Mouse (Mus musculus) B cell, adult 62 days (primary cell): ENCODE results near the gene Ptgdr2. TPM values are rescaled to one million over a fixed set of nuclear protein-coding genes. Genes with fewer than 3 reads are reported as not detected.

Experiments used
- total RNA-seq: library from RNA; stranded (reverse); gene quantifications from 4 replicates; pipeline ENCODE4 v1.2.4, GENCODE M21; 2023

Ptgdr2 gene
- total RNA-seq: not detected in 4 replicates

GRCm38 (mm10) chr19:10937110-10937563 lies at the start of gene Ptgdr2:
TSS of gene Ptgdr2 (plus strand) at chr19:10937160.

GRCm38 (mm10) chr19:10895016-10895528 lies 41.9 kb upstream of the Ptgdr2 start, which contains the start of gene Prpf19:
TSS of gene Prpf19 (plus strand) at chr19:10895231.

GRCm38 (mm10) chr19:10920532-10920931 lies 16.4 kb upstream of the Ptgdr2 start, which contains the start of gene Zp1:
TSS of gene Zp1 (minus strand) at chr19:10920632.

GRCm38 (mm10) chr19:10949112-10949511 lies 12.2 kb downstream of the Ptgdr2 start, which contains the start of gene Ccdc86:
TSS of gene Ccdc86 (minus strand) at chr19:10949266.

GRCm38 (mm10) chr19:10974238-10974865 lies 37.4 kb downstream of the Ptgdr2 start, which contains the start of gene Ms4a10:
TSS of gene Ms4a10 (minus strand) at chr19:10974670.

Other genes with a start within 250 kb of the Ptgdr2 start
- 19.0 to 23.7 TPM (median 23.0 TPM) in 4 replicates for gene Vps37c, start 248.4 kb upstream of the Ptgdr2 start, total RNA-seq
- gene Cd5, start 198.2 kb upstream of the Ptgdr2 start, total RNA-seq: 1.2 to 3.2 TPM (median 1.6 TPM) in 4 replicates
- 0.24 to 0.73 TPM in 2 of 4 replicates, not detected in the others for gene Cd6, start 107.1 kb upstream of the Ptgdr2 start, total RNA-seq
- gene Slc15a3, start 97.4 kb upstream of the Ptgdr2 start, total RNA-seq: 30.3 to 56.1 TPM (median 39.7 TPM) in 4 replicates
- 0.28 to 2.0 TPM (median 0.51 TPM) in 4 replicates for gene Tmem132a, start 67.2 kb upstream of the Ptgdr2 start, total RNA-seq
- 24.4 to 29.2 TPM (median 25.2 TPM) in 4 replicates for gene Tmem109, start 55.2 kb upstream of the Ptgdr2 start, total RNA-seq
- 107 to 138 TPM (median 121 TPM) in 4 replicates for gene Prpf19, start 41.9 kb upstream of the Ptgdr2 start, total RNA-seq
- not detected in 4 replicates for gene Zp1, start 16.5 kb upstream of the Ptgdr2 start, total RNA-seq
- gene Ccdc86, start 12.1 kb downstream of the Ptgdr2 start, total RNA-seq: 42.0 to 48.4 TPM (median 45.5 TPM) in 4 replicates
- gene Ms4a10, start 37.5 kb downstream of the Ptgdr2 start, total RNA-seq: not detected in 4 replicates
- not detected in 4 replicates for gene Ms4a15, start 56.1 kb downstream of the Ptgdr2 start, total RNA-seq
- gene Ms4a18, start 80.9 kb downstream of the Ptgdr2 start, total RNA-seq: not detected in 4 replicates
- gene Ms4a8a, start 143.9 kb downstream of the Ptgdr2 start, total RNA-seq: 0.75 to 0.85 TPM in 2 of 4 replicates, not detected in the others
- gene 1700017D01Rik, start 193.7 kb downstream of the Ptgdr2 start, total RNA-seq: 0.21 TPM in 1 of 4 replicates, not detected in the others
- not detected in 4 replicates for gene 1700025F22Rik, start 228.2 kb downstream of the Ptgdr2 start, total RNA-seq